Mouse (Mus musculus): ENCODE results near the gene Dtnb. TPM values are rescaled to one million over a fixed set of nuclear protein-coding genes. Genes with fewer than 3 reads are reported as not detected.

Gene Dtnb
- 10 to 100 TPM; 23.9 to 28.8 TPM for polyA plus RNA-seq (2012; fragmentation: generic; extraction: Trizol)

DNA sequence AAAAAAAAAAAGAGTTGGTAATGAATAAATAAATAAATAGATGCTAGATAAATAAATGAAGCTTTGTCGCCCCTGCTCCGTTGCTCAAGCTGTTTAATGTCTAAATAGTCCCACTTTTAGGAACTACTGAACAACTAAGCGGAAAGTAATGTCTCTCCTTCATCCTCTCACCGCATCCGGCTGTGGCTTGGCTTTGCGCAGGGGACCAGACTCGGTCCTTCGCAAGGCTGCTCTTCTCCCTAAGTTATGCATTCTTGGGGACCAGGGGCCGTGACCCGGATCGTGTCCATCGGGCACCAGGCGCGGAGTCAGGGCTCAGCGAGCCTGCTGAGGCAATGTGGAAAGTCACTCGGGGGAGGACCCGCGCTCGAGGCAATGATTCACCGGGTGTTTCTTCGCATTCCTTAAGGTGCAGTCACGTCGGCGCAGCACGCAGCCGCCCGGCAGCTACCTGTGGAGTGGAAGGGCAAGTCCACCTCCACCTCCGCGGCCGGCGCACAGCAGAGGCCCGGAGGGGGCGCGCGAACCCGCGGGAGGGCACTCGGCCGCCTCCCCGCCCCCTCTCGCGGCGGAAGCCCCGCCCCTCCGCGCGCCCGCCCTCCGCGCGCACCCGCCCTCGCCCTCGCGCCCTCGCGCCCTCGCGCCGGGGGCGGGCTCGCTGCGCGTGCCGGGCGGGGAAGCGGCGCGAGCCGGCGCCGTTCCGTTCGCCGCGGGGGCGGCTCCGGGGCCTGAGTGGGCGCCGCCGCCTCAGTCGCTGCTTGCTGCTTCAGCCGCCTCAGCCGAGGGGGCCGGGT is at the start of gene Dtnb:
Dtnb (plus strand) TSS at position 595 of the 794 bp plus-strand sequence.

DNA sequence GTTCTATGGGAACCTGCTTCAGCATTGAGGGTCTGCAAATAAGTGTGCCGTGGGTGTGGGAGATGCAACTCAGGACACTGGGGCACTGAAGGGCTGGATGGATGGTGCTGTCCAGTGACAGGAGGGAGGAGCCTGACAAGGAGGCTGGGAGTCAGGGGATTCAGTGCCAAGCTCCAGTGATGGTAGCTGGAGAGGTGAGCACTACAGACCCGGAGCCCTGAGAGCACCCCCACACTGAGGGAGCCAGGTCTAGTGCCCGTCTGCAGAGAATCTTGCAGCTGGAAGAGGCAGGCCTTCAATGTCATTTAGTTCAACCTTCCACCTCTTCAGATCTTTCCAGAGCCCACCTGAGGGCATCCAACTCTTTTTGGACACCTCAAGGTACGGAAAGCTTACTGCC is 233.7 kb downstream of the Dtnb start, which contains the start of gene Dnmt3a:
Dnmt3a (plus strand) TSS at position 156 of the 400 bp plus-strand sequence.

Other genes with a start within 250 kb of the Dtnb start
- 10 to 100 TPM in 1 of 2 experiments, 1 to 10 TPM in 1; 3.8 to 18.3 TPM for gene Kif3c, start 207.2 kb upstream of the Dtnb start, polyA plus RNA-seq (2012; fragmentation: generic; extraction: Trizol)
- gene Asxl2, start 145.5 kb upstream of the Dtnb start, polyA plus RNA-seq (2012; fragmentation: generic; extraction: Trizol): 1 to 10 TPM in 1 of 2 experiments, under 1 TPM in 1; 0.34 to 2.3 TPM
- 1 to 10 TPM in 1 of 2 experiments, under 1 TPM in 1; 0.63 to 7.1 TPM for gene Dnmt3a, start 233.6 kb downstream of the Dtnb start, polyA plus RNA-seq (2012; fragmentation: generic; extraction: Trizol)